8 mouse cellular contexts compared by ENCODE assay signal in the genomic region with DNA sequence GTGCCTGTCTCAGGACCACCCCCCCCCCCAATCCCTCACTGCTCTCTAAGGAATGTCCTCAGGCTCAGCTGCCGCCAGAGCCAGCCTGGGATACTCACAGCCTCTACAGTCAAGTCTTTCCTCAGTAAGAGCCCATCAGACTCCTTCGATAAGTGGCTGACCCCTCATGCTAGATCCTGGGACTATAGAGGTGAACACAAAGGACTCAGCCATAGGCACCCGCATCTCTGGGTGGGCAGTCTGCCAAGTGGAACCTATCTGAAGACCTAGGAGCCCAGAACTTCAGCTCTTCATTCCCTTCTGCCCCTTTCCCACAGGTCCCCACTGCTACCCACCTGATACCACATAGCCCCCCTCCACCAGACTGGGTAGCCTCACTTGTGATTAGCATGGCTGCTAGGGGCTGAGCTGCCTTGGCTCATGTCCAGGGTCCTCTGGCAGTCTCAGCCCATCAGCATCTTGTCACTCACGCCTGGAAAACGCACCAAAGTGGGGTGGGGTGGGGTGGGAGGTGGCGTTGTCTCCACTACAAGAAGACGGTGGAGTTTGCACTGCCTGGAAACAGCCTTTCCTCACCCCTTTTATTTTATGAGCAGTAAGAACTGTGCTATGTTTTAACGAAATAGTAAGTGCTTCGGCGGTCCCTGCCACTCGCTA. TPM values are rescaled to one million over a fixed set of nuclear protein-coding genes. Genes with fewer than 3 reads are reported as not detected.
DNase-seq lines count a peak whose midpoint lies in the region; ATAC-seq and TF ChIP-seq lines count a peak whose summit lies in the region.

No protein-coding gene starts in this region.

- peaks cover 44% of the 10 kb centered on the region for H3K27me3 ChIP-seq in kidney, embryonic 16.5 days (ENCODE audit: insufficient read depth, low read length)
- H3K27me3 ChIP-seq in hindbrain, embryonic 11.5 days (ENCODE audit: control insufficient read depth, insufficient read depth, low read length) = no peaks in the 10 kb centered on the region
- H3K27me3 ChIP-seq in midbrain, postnatal 0 days (ENCODE audit: insufficient read depth, low read length) = no peaks in the 10 kb centered on the region

- intact Hi-C loops in left cerebral cortex, postnatal 36 days (cut with DNase I) = loop anchor here (2.0 to 10.0 kb wide), 2 partner anchors 853 to 1229 kb away; no protein-coding TSS in a partner anchor

- no peak overlapping the region for H3K27ac ChIP-seq in kidney, embryonic 16.5 days (ENCODE audit: low read length)
- no peak overlapping the region for H3K27ac ChIP-seq in cortical plate, adult 2 months (ENCODE audit: insufficient read depth, low read length)
- H3K27ac ChIP-seq in hindbrain, embryonic 11.5 days (ENCODE audit: low read depth, low read length) = peak overlapping the region; percentile 51
- peak overlapping the region; percentile 81 for H3K27ac ChIP-seq in midbrain, postnatal 0 days (ENCODE audit: low read depth, low read length)

- peak overlapping the region; percentile 40 for H3K4me3 ChIP-seq in kidney, embryonic 16.5 days (ENCODE audit: low read length)
- H3K4me3 ChIP-seq in cortical plate, adult 2 months (ENCODE audit: insufficient read depth, low read length) = peak overlapping the region; percentile 9; the same call in 1 of the 2 replicates
- H3K4me3 ChIP-seq in hindbrain, embryonic 11.5 days (ENCODE audit: low read depth, low read length) = peak overlapping the region; percentile 22
- H3K4me3 ChIP-seq in midbrain, postnatal 0 days (ENCODE audit: low read depth, low read length) = peak overlapping the region; percentile 18; the same call in 1 of the 2 replicates

- peak; percentile 58; the same call in 1 of the 2 replicates for ATAC-seq in kidney, embryonic 16.5 days (ENCODE audit: low FRiP score, low TSS enrichment)
- ATAC-seq in hindbrain, embryonic 11.5 days (ENCODE audit: low FRiP score) = peak; percentile 81
- ATAC-seq in midbrain, postnatal 0 days (ENCODE audit: low FRiP score) = peak; percentile 54

- DNase-seq in kidney, adult 8-10 months = no peak
- DNase-seq in hindbrain, embryonic 11.5 days (ENCODE audit: low spot score) = peak; percentile 66
- peak; percentile 78 for DNase-seq in midbrain, postnatal 0 days (ENCODE audit: low spot score)
- DNase-seq in left cerebral cortex, postnatal 36 days (ENCODE audit: low spot score in 2 of 2) = no peak
- DNase-seq in left cerebral cortex, adult 9 months (ENCODE audit: low spot score in 2 of 2) = no peak
- no peak for DNase-seq in gastrocnemius, adult 8-10 months (ENCODE audit: low spot score in 2 of 2)

- H3K9ac ChIP-seq in kidney, embryonic 16.5 days (replicated peaks; ENCODE audit: low read length) = peak overlapping the region; percentile 24; the same call in 1 of the 2 replicates
- H3K9ac ChIP-seq in hindbrain, embryonic 11.5 days (ENCODE audit: low read depth, low read length) = peak overlapping the region; percentile 55
- H3K9ac ChIP-seq in midbrain, postnatal 0 days (replicated peaks; ENCODE audit: low read length, poor library complexity, severe bottlenecking) = peak overlapping the region; percentile 47

- peaks cover 17% of the 10 kb centered on the region for H3K4me1 ChIP-seq in kidney, embryonic 16.5 days (ENCODE audit: insufficient read depth, low read length)
- H3K4me1 ChIP-seq in cortical plate, adult 2 months (ENCODE audit: control insufficient read depth, insufficient read depth, low read length) = peaks cover 3% of the 10 kb centered on the region
- peaks cover 5% of the 10 kb centered on the region; the same call in 1 of the 2 replicates for H3K4me1 ChIP-seq in hindbrain, embryonic 11.5 days (replicated peaks; ENCODE audit: control insufficient read depth, insufficient read depth, low read length)
- peaks cover 31% of the 10 kb centered on the region for H3K4me1 ChIP-seq in midbrain, postnatal 0 days (ENCODE audit: insufficient read depth, low read length)

- TF ChIP-seq CTCF in cortical plate, adult 2 months (IDR thresholded peaks at IDR 0.05; ENCODE audit: extremely low read depth, insufficient read depth, low read length) = no peak
- no peak for TF ChIP-seq CTCF in midbrain, postnatal 0 days (IDR thresholded peaks at IDR 0.05)

- 17% methylated on average over 11 of the region's 11 CpGs for WGBS in kidney, embryonic 16.5 days
- WGBS in hindbrain, embryonic 11.5 days = 18% methylated on average over 11 of the region's 11 CpGs
- WGBS in midbrain, postnatal 0 days = 4% methylated on average over 11 of the region's 11 CpGs

- no peak for TF ChIP-seq POLR2A in cortical plate, adult 2 months (IDR thresholded peaks at IDR 0.05; ENCODE audit: extremely low read depth, insufficient read depth, low read length)

- H3K36me3 ChIP-seq in kidney, embryonic 16.5 days (ENCODE audit: insufficient read depth, low read length) = no peaks in the 10 kb centered on the region
- no peaks in the 10 kb centered on the region for H3K36me3 ChIP-seq in hindbrain, embryonic 11.5 days (ENCODE audit: control insufficient read depth, insufficient read depth, low read length)
- H3K36me3 ChIP-seq in midbrain, postnatal 0 days (ENCODE audit: insufficient read depth, low read length) = no peaks in the 10 kb centered on the region

- H3K4me2 ChIP-seq in kidney, embryonic 16.5 days (replicated peaks; ENCODE audit: low read depth, low read length) = peak overlapping the region; percentile 64
- peak overlapping the region; percentile 46 for H3K4me2 ChIP-seq in hindbrain, embryonic 11.5 days (replicated peaks; ENCODE audit: low read depth, low read length)
- peak overlapping the region; percentile 47 for H3K4me2 ChIP-seq in midbrain, postnatal 0 days (ENCODE audit: low read depth, low read length, poor library complexity, severe bottlenecking)

- no peaks in the 10 kb centered on the region for H3K9me3 ChIP-seq in kidney, embryonic 16.5 days (ENCODE audit: low read length)
- no peaks in the 10 kb centered on the region for H3K9me3 ChIP-seq in hindbrain, embryonic 11.5 days (ENCODE audit: control insufficient read depth, low read length)
- H3K9me3 ChIP-seq in midbrain, postnatal 0 days (ENCODE audit: low read length) = no peaks in the 10 kb centered on the region

RNA-seq across cellular contexts. Expression of a gene that starts 38.7 kb away (rescaled TPM):
- polyA plus RNA-seq in kidney, embryonic 16.5 days (2015; fragmentation: Nextera tagmentation; extraction: Ambion mirVana) = 0.12 and 0.17 TPM in 2 replicates
- polyA plus RNA-seq in cortical plate, adult 2 months (2012; rRNA removed) = 2.0 and 2.1 TPM in 2 replicates
- polyA plus RNA-seq in hindbrain, embryonic 11.5 days (2014; fragmentation: Nextera tagmentation; extraction: Ambion mirVana) = 0.26 and 0.47 TPM in 2 replicates
- total RNA-seq in midbrain, postnatal 0 days (2014; rRNA removed) = 3.7 and 6.5 TPM in 2 replicates
- polyA plus RNA-seq in midbrain, postnatal 0 days (2015; fragmentation: Nextera tagmentation; extraction: Ambion mirVana) = 0.99 and 1.7 TPM in 2 replicates
- total RNA-seq in left cerebral cortex, postnatal 36 days (2021) = 1 to 10 TPM; 2.4 to 3.4 TPM
- total RNA-seq in gastrocnemius, adult 8-10 months (2022) = 100 to 1,000 TPM in 3 of 4 experiments, 10 to 100 TPM in 1; 68.4 to 165 (median 129) TPM

Comparison
In these comparisons a context has a peak if more than half of its experiments do, and no peak if none do; other contexts are left out.
1. H3K27ac ChIP-seq: peak in hindbrain, embryonic 11.5 days (single experiment) and midbrain, postnatal 0 days (single experiment); none in kidney, embryonic 16.5 days (single experiment) and cortical plate, adult 2 months (single experiment).
2. DNase-seq: peak in hindbrain, embryonic 11.5 days (single experiment) and midbrain, postnatal 0 days (single experiment); none in kidney, adult 8-10 months (0 of 2), left cerebral cortex, postnatal 36 days (0 of 2), left cerebral cortex, adult 9 months (0 of 2) and gastrocnemius, adult 8-10 months (0 of 2).
3. Peak in every context shown above with its lines, with median percentiles within 50 percentile points of each other: ATAC-seq, H3K4me2 ChIP-seq, H3K4me3 ChIP-seq and H3K9ac ChIP-seq.